Mouse (Mus musculus) ES-Bruce4 (cell line): ENCODE measurements around the gene Dera. TPM values are rescaled to one million over a fixed set of nuclear protein-coding genes. Genes with fewer than 3 reads are reported as not detected.

Source experiments
- H3K27ac ChIP-seq: 2 replicates; pipeline ENCODE4 v1.5.1; 2012; ENCODE audit warnings: low read length, inconsistent platforms; ENCODE audit not compliant: insufficient read depth
- H3K27me3 ChIP-seq: 2 replicates; pipeline ENCODE4 v1.6.1; 2012; ENCODE audit warnings: mild to moderate bottlenecking, low read length, inconsistent platforms; ENCODE audit not compliant: control insufficient read depth, poor library complexity, insufficient read depth, severe bottlenecking
- H3K36me3 ChIP-seq: 2 replicates; pipeline ENCODE4 v1.6.1; 2012; ENCODE audit warnings: inconsistent platforms, mild to moderate bottlenecking, low read length, moderate library complexity; ENCODE audit not compliant: control insufficient read depth, poor library complexity, insufficient read depth, severe bottlenecking
- H3K4me1 ChIP-seq: one replicate; pipeline ENCODE4 v1.8.1; 2011; ENCODE audit warnings: low read length; ENCODE audit not compliant: control insufficient read depth, insufficient read depth
- H3K4me3 ChIP-seq: 2 replicates; pipeline ENCODE4 v1.5.1; 2011; ENCODE audit warnings: low read depth, mild to moderate bottlenecking, low read length
- H3K9ac ChIP-seq: 2 replicates; pipeline ENCODE4 v1.6.1; 2012; ENCODE audit warnings: low read depth, mild to moderate bottlenecking, inconsistent platforms; ENCODE audit not compliant: poor library complexity, severe bottlenecking
- H3K9me3 ChIP-seq: replicated peaks from 2 replicates; pipeline ENCODE4 v1.6.1; 2012; ENCODE audit warnings: mild to moderate bottlenecking, low read length, inconsistent platforms; ENCODE audit not compliant: control insufficient read depth, poor library complexity, insufficient read depth, severe bottlenecking
- CTCF ChIP-seq: IDR thresholded peaks from one replicate; pipeline ENCODE4 v1.8.1; 2011; ENCODE audit warnings: low read depth, low read length
- EP300 ChIP-seq: IDR thresholded peaks from 2 replicates; pipeline ENCODE4 v1.6.1; 2011; ENCODE audit warnings: low read depth, low read length; ENCODE audit not compliant: insufficient read depth
- POLR2A ChIP-seq: IDR thresholded peaks from one replicate; pipeline ENCODE4 v1.8.1; 2011; ENCODE audit warnings: low read length; ENCODE audit not compliant: insufficient read depth
- polyA plus RNA-seq: library from polyadenylated mRNA; stranded (reverse); fragments of >200 nt; gene quantifications from 2 replicates; pipeline ENCODE4 v1.2.4, GENCODE M21; 2011; ENCODE audit warnings: low read depth; ENCODE audit not compliant: missing spikeins, insufficient read depth, insufficient read length

Dera gene
- polyA plus RNA-seq, 1 experiment = 41.5 TPM

- no peaks in the 10 kb centered on the region for H3K36me3 ChIP-seq
- H3K4me1 ChIP-seq = peaks cover 7% of the 10 kb centered on the region
- no peaks in the 10 kb centered on the region for H3K9me3 ChIP-seq
- no peak overlapping the region for H3K4me3 ChIP-seq
- no peak for TF ChIP-seq POLR2A
- TF ChIP-seq EP300 = no peak
- TF ChIP-seq CTCF = no peak
- no peak overlapping the region for H3K27ac ChIP-seq
- no peak overlapping the region for H3K9ac ChIP-seq
- H3K27me3 ChIP-seq = no peaks in the 10 kb centered on the region
Observed at GRCm38 (mm10) chr6:137776981-137777380, 22.6 kb downstream of the Dera start.

GRCm38 (mm10) chr6:137783899-137784637 is 29.7 kb downstream of the Dera start:
- no peak overlapping the region for H3K9ac ChIP-seq
- H3K4me3 ChIP-seq = no peak overlapping the region
- H3K27me3 ChIP-seq = no peaks in the 10 kb centered on the region
- H3K27ac ChIP-seq = no peak overlapping the region
- TF ChIP-seq CTCF (no peak), EP300 (no peak), POLR2A (no peak)
- H3K9me3 ChIP-seq = no peaks in the 10 kb centered on the region
- H3K36me3 ChIP-seq = peaks cover 3% of the 10 kb centered on the region; the same call in 1 of the 2 replicates
- no peaks in the 10 kb centered on the region for H3K4me1 ChIP-seq

DNA sequence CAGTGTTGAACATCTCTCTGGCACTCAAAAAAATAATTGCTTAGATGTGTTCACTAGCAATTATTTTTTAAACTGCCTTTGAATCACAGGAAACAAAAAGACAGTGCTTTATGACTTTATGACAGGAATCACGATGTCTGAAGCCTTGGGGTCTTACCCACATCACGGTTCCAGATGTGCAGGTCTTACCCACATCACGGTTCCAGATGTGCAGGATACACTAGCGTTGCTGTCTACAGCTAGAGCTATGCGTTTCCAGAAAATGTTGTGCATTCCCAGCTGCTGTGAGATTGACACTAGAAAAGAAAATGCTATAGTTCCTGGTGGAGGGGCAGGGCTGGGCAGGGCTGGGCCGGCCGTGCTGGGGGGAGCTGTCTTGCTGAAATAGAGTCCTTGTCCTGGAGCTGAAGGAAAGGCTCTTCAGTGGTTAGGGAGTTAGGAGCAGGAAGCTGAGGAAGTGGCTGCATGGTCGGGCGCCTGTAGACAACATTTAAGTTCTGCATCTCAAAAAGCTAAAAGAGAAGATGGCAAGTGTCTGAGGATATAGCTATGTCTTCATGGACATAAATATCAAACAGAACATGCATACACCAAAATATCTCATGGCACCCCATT is 34.7 kb downstream of the Dera start:
- H3K27ac ChIP-seq = no peak overlapping the region

DNA sequence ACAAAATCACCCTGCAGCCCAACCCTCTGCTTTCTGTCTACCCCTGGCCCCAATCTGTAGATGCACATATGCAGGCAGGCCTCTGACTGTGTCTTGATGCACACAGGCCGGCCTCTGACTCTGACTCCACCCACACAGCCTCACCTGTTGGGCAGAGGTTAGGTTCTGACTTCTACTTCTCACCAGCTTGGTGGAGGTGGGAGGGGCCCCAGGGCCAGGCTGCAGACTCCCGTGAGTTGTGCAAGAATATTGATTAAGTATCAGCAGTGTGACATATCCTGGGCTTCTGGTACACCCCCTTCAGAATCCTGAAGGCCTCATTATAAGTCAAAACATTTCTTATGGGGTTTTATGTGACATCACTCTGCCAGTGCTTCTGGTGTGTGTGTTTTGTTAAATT is 35.3 kb downstream of the Dera start:
- Histone ChIP-seq H3K9ac (no peak overlapping the region), H3K36me3 (0 out of 2 replicates have a peak, but pooled peaks cover 3% of the 10 kb centered on the region), H3K9me3 (no peaks in the 10 kb centered on the region), H3K4me1 (no peaks in the 10 kb centered on the region), H3K27ac (no peak overlapping the region), H3K27me3 (no peaks in the 10 kb centered on the region), H3K4me3 (no peak overlapping the region)
- TF ChIP-seq POLR2A (no peak), EP300 (no peak), CTCF (no peak)

More for the DNA sequence above, 34.7 kb downstream of the Dera start:
- H3K9me3 ChIP-seq = no peaks in the 10 kb centered on the region
- no peak overlapping the region for H3K4me3 ChIP-seq
- H3K36me3 ChIP-seq = 0 out of 2 replicates have a peak, but pooled peaks cover 3% of the 10 kb centered on the region
- H3K9ac ChIP-seq = no peak overlapping the region
- no peak for TF ChIP-seq POLR2A
- no peak for TF ChIP-seq EP300
- TF ChIP-seq CTCF = no peak
- no peaks in the 10 kb centered on the region for H3K4me1 ChIP-seq
- no peaks in the 10 kb centered on the region for H3K27me3 ChIP-seq

- TF ChIP-seq CTCF (no peak), EP300 (no peak), POLR2A (no peak)
Observed at GRCm38 (mm10) chr6:137795494-137795893, 41.1 kb downstream of the Dera start.

More at GRCm38 (mm10) chr6:137795494-137795893, 41.1 kb downstream of the Dera start:
- Histone ChIP-seq H3K9me3 (no peaks in the 10 kb centered on the region), H3K36me3 (no peaks in the 10 kb centered on the region), H3K27me3 (no peaks in the 10 kb centered on the region), H3K9ac (no peak overlapping the region), H3K4me3 (no peak overlapping the region), H3K4me1 (no peaks in the 10 kb centered on the region), H3K27ac (no peak overlapping the region)
